Mouse (Mus musculus): ENCODE data around the gene Dhx34.

GRCm38 (mm10) chr7:16203505-16203903 is 18.3 kb downstream of the Dhx34 start:
- TF ChIP-seq MAFK (IDR thresholded peaks at IDR 0.05; ENCODE audit: insufficient read depth, low read depth, low read length) (no peak), ZC3H11A (IDR thresholded peaks at IDR 0.05; ENCODE audit: borderline replicate concordance, low read depth, low read length) (no peak), CHD2 (IDR thresholded peaks at IDR 0.05; ENCODE audit: low read depth, low read length) (no peak), ZNF384 (IDR thresholded peaks at IDR 0.05; ENCODE audit: low read depth, low read length) (no peak)
